Comparison of ENCODE assay signal across 8 mouse cellular contexts in the genomic region with DNA sequence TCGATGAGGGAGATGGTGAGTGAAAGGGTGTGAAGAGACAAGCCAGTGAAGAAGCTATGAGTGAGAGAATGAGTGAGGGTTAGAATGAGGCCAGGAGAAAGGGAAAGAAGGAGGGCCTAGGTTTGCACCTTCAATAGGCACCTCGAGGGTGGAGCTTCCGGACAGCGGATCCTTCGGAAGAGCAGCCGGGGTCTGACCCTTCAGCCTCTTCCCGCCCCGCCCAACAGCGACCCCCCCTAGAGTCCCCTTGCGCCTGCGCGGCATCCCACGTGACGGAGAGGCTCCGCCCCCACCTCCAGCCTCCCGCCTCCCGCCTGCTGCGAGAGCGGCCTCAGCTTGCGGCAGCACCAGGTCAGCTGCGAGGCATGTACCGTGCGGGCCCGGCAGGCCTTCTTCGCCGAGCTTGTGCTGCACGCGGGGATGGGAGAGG. TPM values are rescaled to one million over a fixed set of nuclear protein-coding genes. Genes with fewer than 3 reads are reported as not detected.
DNase-seq lines count a peak whose midpoint lies in the region; ATAC-seq and TF ChIP-seq lines count a peak whose summit lies in the region.

A gene (plus strand): TSS at position 275 of the 430 bp plus-strand sequence.

- H3K4me2 ChIP-seq in limb, embryonic 13.5 days (replicated peaks) = peak within 1 kb of the TSS; percentile 89
- peak within 1 kb of the TSS; percentile 64 for H3K4me2 ChIP-seq in midbrain, embryonic 15.5 days

- peaks cover 2% of the 10 kb centered on the region for H3K4me1 ChIP-seq in bone marrow, adult 2 months (ENCODE audit: control insufficient read depth, insufficient read depth, low read length)
- peaks cover 12% of the 10 kb centered on the region for H3K4me1 ChIP-seq in embryonic fibroblast, embryonic 13.5 days (ENCODE audit: control insufficient read depth, insufficient read depth, low read length)
- peaks cover 35% of the 10 kb centered on the region for H3K4me1 ChIP-seq in limb, embryonic 13.5 days
- peaks cover 34% of the 10 kb centered on the region for H3K4me1 ChIP-seq in midbrain, embryonic 15.5 days
- peaks cover 4% of the 10 kb centered on the region for H3K4me1 ChIP-seq in spleen, adult 2 months (ENCODE audit: control insufficient read depth, insufficient read depth, insufficient read length)

- peaks cover 16% of the 10 kb centered on the region for H3K36me3 ChIP-seq in limb, embryonic 13.5 days
- H3K36me3 ChIP-seq in midbrain, embryonic 15.5 days (replicated peaks) = no peaks in the 10 kb centered on the region; the same call in 1 of the 2 replicates
- H3K36me3 ChIP-seq in spleen, adult 2 months (ENCODE audit: control insufficient read depth, insufficient read depth, low read length) = peaks cover 1% of the 10 kb centered on the region; the same call in 1 of the 2 replicates

- H3K27me3 ChIP-seq in limb, embryonic 13.5 days = no peaks in the 10 kb centered on the region
- H3K27me3 ChIP-seq in midbrain, embryonic 15.5 days (replicated peaks) = no peaks in the 10 kb centered on the region
- no peaks in the 10 kb centered on the region for H3K27me3 ChIP-seq in spleen, adult 2 months (ENCODE audit: control insufficient read depth, insufficient read depth, low read length)

- TF ChIP-seq POLR2A in bone marrow, adult 2 months (IDR thresholded peaks at IDR 0.05; ENCODE audit: borderline replicate concordance, control insufficient read depth, low read depth, low read length) = peak; percentile 71; the same call in 1 of the 2 replicates
- peak; percentile 97 for TF ChIP-seq POLR2A in embryonic fibroblast, embryonic 13.5 days (IDR thresholded peaks at IDR 0.05; ENCODE audit: low read depth, low read length)
- TF ChIP-seq POLR2A in spleen, adult 2 months (IDR thresholded peaks at IDR 0.05; ENCODE audit: low read depth, low read length) = peak; percentile 23; the same call in 1 of the 2 replicates

- peak; percentile 94 for ATAC-seq in limb, embryonic 13.5 days (ENCODE audit: low FRiP score, low read depth)
- ATAC-seq in midbrain, embryonic 15.5 days (replicated peaks) = peak; percentile 94

- no peak; the same call in 1 of the 2 replicates for TF ChIP-seq CTCF in bone marrow, adult 2 months (IDR thresholded peaks at IDR 0.05; ENCODE audit: control insufficient read depth, insufficient read depth, low read length)
- no peak for TF ChIP-seq CTCF in embryonic fibroblast, embryonic 13.5 days (IDR thresholded peaks at IDR 0.05; ENCODE audit: borderline replicate concordance, insufficient read depth, low read length)
- TF ChIP-seq CTCF in spleen, adult 2 months (IDR thresholded peaks at IDR 0.05; ENCODE audit: extremely low read depth, insufficient read depth, insufficient read length, insufficient replicate concordance) = no peak

- peak within 1 kb of the TSS; percentile 96 for H3K9ac ChIP-seq in limb, embryonic 13.5 days
- H3K9ac ChIP-seq in midbrain, embryonic 15.5 days = peak within 1 kb of the TSS; percentile 93

- H3K27ac ChIP-seq in bone marrow, adult 2 months (ENCODE audit: control insufficient read depth, insufficient read depth, low read depth, low read length, poor library complexity) = no peak within 1 kb of the TSS; the same call in 1 of the 2 replicates
- no peak within 1 kb of the TSS for H3K27ac ChIP-seq in embryonic fibroblast, embryonic 13.5 days (ENCODE audit: insufficient read depth, low read length)
- H3K27ac ChIP-seq in limb, embryonic 13.5 days = peak within 1 kb of the TSS; percentile 73; the same call in 1 of the 2 replicates
- peak within 1 kb of the TSS; percentile 77 for H3K27ac ChIP-seq in midbrain, embryonic 15.5 days
- H3K27ac ChIP-seq in spleen, adult 2 months (ENCODE audit: insufficient read depth, low read length) = 0 out of 2 replicates have a peak within 1 kb of the TSS, but pooled peaks have one; percentile 1

- DNase-seq in 3134 (ENCODE audit: extremely low read depth, insufficient read length, low spot score) = peak; percentile 98
- peak; percentile 89 to 92 for DNase-seq in heart, adult 9 months (ENCODE audit: low spot score in 2 of 2)
- DNase-seq in kidney, adult 9 months = peak; percentile 89
- peak; percentile 41 to 89 for DNase-seq in spleen, adult 2 months (ENCODE audit: low read depth in 1 of 2, low spot score in 2 of 2)

- no peaks in the 10 kb centered on the region for H3K9me3 ChIP-seq in limb, embryonic 13.5 days
- no peaks in the 10 kb centered on the region for H3K9me3 ChIP-seq in midbrain, embryonic 15.5 days

- peak within 1 kb of the TSS; percentile 65 for H3K4me3 ChIP-seq in bone marrow, adult 2 months (replicated peaks; ENCODE audit: control insufficient read depth, low read depth, low read length)
- H3K4me3 ChIP-seq in embryonic fibroblast, embryonic 13.5 days (ENCODE audit: insufficient read depth, low read length) = peak within 1 kb of the TSS; percentile 51
- H3K4me3 ChIP-seq in limb, embryonic 13.5 days = peak within 1 kb of the TSS; percentile 77
- H3K4me3 ChIP-seq in midbrain, embryonic 15.5 days = peak within 1 kb of the TSS; percentile 79
- H3K4me3 ChIP-seq in spleen, adult 2 months (ENCODE audit: extremely low read depth, insufficient read depth, insufficient read length) = peak within 1 kb of the TSS; percentile 62

- under 1% methylated on average over 28 of the region's 28 CpGs for WGBS in bone marrow, adult 2 months
- WGBS in limb, embryonic 13.5 days = 2% methylated on average over 16 of the region's 28 CpGs
- WGBS in midbrain, embryonic 15.5 days = under 1% methylated on average over 28 of the region's 28 CpGs
- under 1% methylated on average over 28 of the region's 28 CpGs for WGBS in spleen, adult 2 months

RNA-seq across cellular contexts. Expression of the gene that starts here (rescaled TPM):
- polyA plus RNA-seq in bone marrow, adult 2 months (2011; ENCODE audit: insufficient read depth, insufficient read length, low replicate concordance, missing spikeins) = 5.7 and 7.8 TPM in 2 replicates
- polyA plus RNA-seq in embryonic fibroblast, embryonic 13.5 days (2011; ENCODE audit: insufficient read length, low read depth, missing spikeins) = 53.4 and 63.8 TPM in 2 replicates
- 92.9 and 106 TPM in 2 replicates for polyA plus RNA-seq in limb, embryonic 13.5 days (2015; fragmentation: Nextera tagmentation; extraction: Ambion mirVana)
- 93.2 and 93.4 TPM in 2 replicates for polyA plus RNA-seq in midbrain, embryonic 15.5 days (2015; fragmentation: Nextera tagmentation; extraction: Ambion mirVana)
- 20.0 and 25.5 TPM in 2 replicates for polyA plus RNA-seq in spleen, adult 2 months (2012; rRNA removed)

Comparison
In these comparisons a context has a peak if more than half of its experiments do, and no peak if none do; other contexts are left out.
1. H3K27ac ChIP-seq: peak in limb, embryonic 13.5 days (single experiment), midbrain, embryonic 15.5 days (single experiment) and spleen, adult 2 months (single experiment); none in bone marrow, adult 2 months (single experiment) and embryonic fibroblast, embryonic 13.5 days (single experiment).
2. POLR2A ChIP-seq: peak in every context shown above with its lines; median percentile 97 in embryonic fibroblast, embryonic 13.5 days; 71 in bone marrow, adult 2 months; 23 in spleen, adult 2 months.
3. Peak in every context shown above with its lines, with median percentiles within 50 percentile points of each other: DNase-seq and H3K4me3 ChIP-seq.